Mouse (Mus musculus) CH12.LX (cell line): Measurements from ENCODE around the gene Gp9.

Source experiments
- CTCF ChIP-seq, 2 experiments: IDR thresholded peaks in 1 of 2; conservative IDR thresholded peaks in 1 of 2; 2 replicates each; pipeline ENCODE4 v1.5.1; 2011 to 2012; ENCODE audit warnings: low read depth in 2 of 2, low read length in 2 of 2, improper control_type of control experiment in 1 of 2, inconsistent platforms in 1 of 2, mild to moderate bottlenecking in 1 of 2, moderate library complexity in 1 of 2
- POLR2A ChIP-seq: IDR thresholded peaks from 2 replicates; pipeline ENCODE4 v1.6.1; 2011; ENCODE audit warnings: low read depth, mild to moderate bottlenecking, improper control_type of control experiment, low read length
- UBTF ChIP-seq: IDR thresholded peaks from 2 replicates; pipeline ENCODE4 v1.6.1; 2012; ENCODE audit warnings: low read depth, mild to moderate bottlenecking, inconsistent platforms, low read length, improper control_type of control experiment, moderate library complexity

DNA sequence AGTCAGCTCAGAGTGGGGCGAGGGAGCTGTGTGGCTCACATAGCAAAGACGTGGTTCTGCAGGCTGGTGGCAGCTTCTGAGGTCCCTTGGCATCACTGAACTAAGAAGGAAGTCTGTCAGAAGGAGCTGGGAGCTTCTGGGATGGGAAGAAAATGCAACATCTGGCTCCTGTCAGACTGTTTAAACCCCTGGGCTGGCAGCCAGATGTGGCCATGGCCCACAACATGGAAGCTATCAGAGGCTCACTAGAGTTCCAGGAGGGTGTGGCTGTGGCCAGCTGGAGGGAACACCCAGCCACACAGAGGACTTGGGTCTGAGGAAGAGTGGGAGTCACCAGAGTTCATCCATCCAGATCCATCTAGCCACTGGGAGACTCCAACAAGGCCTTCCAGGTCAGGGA is 31.0 kb upstream of the Gp9 start:
- TF ChIP-seq UBTF (no peak), POLR2A (no peak), CTCF (conservative IDR thresholded peaks at IDR 0.05 in 1 of 2, IDR thresholded peaks at IDR 0.05 in 1 of 2; ENCODE audit: low read depth in 2 of 2, low read length in 2 of 2) (no peak)
